Mouse (Mus musculus) urinary bladder, postnatal 14 days (tissue): ENCODE data around the gene Mis12.

Experiments
- DNase-seq: peaks from one replicate; pipeline ENCODE4 v3.0.0; 2021; ENCODE audit warnings: low spot score

Gene Mis12

DNA sequence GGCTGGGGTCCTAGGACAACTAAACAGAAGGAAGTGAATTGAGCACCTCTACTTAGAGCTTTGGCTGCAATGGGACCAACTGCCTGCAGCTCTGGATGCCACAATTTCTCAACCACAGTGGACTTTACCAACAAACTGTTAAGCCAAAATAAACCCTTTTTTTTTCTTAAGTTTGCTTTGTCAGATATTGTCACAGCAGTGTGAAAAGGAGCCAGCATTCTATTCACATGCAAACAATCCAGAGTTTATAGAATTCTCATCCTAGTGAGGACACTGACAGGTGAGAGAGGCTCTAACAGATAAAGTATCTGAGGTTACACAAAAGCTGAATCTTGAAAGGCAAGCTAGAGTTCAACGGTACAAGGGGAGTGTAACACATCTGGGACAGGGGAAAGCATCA, 2.4 kb upstream of the Mis12 start:
- no peak for DNase-seq

DNA sequence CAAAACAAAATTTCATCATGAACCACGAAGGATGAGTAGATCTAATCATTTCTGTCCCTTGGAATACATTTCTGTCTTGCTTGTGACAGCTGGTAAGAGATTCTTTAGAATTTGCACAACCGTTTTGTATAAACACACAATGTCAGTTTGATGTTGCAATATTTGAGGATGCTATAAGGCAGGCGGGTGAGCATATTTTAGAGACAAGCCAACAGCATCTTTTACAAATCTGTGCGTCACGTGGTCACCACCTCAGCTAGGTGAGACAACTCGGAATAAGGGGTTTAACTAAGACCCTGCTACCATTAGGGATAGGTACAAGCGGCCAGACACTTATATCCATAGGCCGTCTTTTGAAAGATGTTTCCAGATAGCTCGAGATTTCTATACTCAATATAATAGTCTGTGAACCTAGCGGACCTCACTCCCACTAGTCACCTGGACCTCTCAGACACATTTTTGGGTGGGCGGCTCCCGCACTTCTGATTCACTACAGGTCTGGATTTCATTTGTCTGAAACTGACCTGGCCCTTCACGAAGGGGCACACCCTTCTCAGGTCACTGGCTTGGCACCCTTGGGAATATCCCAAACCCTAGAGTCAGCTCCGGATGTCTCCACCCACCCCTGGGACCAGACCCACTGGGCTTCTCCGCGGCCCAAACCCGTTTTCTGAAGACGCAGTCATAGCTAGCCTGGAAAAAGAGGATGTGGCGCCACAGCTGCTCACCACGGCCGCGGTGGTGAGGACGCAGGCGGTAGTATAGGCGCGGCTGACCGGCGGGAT, 803 bp upstream of the Mis12 start:
- no peak for DNase-seq

DNA sequence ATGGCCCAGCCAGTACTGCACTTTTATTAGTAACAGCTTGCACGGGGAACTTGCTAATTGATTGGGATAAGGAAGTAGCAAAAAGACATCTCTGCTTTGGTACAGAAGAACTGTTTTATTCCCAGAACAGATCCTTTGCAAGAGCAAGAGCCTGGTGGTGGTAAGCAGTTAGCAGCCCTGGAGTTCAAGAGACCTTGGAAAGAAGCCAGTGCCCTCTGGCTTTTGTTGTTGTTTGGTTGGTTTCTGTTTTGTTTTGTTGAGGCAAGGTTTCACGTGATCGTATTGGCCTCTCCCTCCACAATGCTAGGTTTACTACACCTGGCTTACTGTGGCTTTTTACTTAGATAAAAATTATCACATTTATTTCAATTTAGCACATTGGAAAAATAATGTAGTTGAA, 8.9 kb downstream of the Mis12 start:
- no peak for DNase-seq

DNA sequence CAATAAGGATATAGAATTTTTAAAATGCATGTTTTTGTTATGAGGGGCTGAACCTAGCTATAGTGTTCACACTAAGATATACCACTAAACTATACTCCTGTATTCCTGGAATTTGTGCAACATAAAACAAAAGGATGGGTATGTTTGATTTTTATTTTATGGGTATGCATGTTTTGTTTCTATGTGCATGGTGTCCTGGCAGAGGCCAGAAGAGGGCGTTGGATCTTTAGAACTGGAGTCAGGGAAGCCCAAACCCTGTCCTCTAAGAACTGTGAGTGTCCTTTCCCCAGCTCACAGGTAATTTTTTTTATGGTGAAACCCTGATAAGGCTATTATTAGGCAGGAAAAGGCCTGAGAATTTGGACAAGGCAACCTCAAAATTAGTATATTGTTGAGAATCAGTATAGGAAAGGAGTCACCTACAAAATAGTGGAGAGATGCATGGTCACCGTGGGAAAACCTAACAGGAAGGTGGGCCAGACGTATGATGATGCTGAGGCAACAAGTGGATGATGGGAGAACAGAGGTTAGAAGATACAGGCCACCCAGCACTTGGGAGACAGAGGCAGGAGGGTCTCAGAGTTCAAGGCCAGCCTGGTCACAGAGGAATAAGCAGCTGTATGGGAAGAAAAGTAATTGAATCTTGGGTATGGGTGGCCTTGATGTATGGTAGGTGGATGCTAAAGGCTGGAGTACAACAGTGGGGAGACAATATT, 10.2 kb downstream of the Mis12 start:
- DNase-seq: no peak

DNA sequence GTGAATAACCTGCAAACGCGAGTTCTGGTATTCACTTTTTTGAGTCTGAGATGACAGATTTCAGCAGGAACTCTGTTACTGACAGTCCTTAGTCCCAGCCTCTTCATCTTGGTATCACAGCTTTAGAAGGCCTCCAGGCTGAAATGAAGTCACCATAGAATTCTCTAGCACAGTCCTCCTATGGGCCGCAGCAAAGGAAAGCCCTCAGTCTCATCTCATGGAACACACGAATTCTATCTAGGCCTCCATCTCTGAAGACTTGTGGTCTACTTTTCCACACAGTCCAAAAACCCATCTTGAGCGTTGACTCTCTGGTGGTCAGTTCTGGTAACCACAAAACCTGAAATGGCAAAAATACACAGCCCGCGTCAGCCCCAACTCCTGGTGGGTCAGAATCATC, 12.7 kb downstream of the Mis12 start:
- DNase-seq: no peak

DNA sequence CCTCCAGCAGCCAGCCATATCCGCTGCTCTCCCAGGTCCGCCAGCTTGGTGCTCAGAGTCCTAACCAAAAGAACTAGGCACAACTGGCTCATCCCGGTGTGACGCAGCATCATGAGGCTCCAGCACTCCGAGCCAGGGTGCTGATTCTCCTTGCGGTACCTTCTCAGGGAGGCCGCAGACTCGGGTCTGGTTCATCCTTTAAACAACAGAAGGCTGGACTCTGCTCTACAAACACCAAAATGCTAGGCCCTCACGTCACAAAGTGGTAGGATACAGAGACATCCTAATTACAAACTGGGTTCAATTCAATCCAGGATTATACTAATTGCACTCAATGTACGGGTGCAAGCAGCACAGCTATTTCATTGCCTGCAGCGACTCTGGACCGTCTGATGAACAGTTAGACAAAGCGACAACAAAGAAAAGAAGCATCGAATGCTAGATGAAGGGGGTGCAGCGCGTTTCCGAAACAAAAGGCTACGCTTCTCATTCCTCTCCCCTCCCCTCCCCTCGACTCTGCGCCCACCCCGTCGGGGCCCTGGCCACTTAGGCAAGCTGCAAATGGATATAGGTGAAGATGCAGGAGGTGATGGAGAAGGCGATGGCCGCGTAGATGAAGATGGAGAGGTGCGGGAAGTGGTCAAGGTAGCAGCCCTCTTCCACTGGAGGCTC, 13.2 kb downstream of the Mis12 start:
- DNase-seq: no peak

DNA sequence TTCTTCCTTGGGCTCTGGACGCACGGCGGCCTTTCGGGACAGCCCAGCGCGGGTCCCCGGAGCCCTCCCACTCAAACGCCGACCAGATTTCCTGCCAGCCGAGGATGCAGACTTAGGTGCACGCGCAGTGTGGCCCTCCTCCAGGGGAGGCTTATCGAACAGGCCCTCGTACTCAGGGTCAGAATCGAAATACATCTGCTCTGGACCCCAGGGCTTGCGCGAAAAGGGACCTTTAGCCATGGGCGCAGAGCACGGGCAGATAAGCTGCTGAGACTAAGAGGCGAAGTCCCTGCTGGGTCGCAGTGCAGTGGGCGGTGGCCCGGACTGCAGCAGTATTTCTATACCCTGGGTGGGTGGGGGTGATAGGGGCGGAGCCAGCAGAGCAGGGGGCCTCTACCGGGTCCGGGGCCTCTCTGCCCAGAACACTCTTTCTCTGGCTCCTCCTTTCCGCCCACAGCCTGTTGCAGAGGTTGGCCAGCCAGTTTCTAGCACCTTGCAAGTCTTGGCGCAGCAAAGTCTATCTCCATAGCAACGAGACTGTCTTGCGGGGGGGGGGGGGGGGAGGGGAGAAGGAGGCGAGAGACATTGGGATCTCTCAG, 13.9 kb downstream of the Mis12 start, which contains the start of gene 6330403K07Rik:
TSS of gene 6330403K07Rik (minus strand) at position 351 of the 599 bp plus-strand sequence.
- DNase-seq: peak; percentile 13

DNA sequence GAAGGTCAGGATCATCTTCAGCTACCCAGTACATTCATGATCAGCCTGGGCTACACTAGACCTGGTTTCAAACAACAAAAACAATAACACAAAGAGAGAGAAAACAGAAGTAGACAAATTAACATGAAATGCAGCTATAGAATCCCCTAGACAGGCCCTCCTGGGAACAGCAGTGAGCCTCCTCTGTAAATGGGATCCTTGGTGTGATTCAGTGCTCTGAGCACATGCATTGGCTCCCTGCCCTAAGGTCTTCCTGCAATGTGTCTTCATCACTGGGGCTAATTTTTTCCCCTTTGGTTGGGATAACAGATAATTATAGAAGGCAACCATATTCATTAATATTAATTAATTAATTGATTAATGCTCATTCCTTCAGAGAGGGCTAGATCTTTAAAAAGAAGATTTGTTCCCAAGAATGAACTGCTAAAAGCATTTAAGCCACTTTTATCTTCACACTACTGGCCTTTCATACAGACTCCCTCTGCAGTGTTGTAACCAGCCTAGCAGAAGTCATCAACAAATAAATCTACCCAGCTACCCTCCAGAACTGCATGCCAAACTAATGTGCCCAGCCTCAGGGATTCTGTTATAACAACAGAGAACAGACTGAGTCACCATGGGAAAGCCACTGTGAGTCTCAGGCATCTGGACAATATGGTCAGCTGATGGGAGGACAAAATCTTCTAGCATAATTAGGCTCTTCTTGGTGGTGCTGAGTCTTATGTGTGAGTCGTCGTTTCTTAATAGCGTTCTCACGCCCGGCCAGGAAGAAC, 20.3 kb downstream of the Mis12 start:
- no peak for DNase-seq

DNA sequence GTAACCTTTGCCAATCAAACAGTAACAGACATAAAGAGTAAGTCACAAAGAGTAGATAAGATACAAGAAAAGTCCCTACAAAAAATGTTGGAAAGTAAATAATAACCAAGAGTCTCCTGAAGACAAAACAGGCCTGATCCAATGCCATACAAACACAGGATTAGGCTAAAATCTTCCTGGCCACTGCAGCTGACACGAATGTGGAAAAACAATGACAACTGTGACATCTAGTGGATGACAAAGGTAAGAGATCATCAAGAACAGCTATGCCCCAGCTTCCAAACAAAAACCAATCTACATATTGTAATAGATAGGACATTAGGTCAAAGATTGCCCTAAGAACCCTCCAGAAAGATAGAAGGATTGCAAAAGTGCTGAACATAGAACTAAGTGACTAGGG, 33.1 kb downstream of the Mis12 start:
- DNase-seq: no peak

DNA sequence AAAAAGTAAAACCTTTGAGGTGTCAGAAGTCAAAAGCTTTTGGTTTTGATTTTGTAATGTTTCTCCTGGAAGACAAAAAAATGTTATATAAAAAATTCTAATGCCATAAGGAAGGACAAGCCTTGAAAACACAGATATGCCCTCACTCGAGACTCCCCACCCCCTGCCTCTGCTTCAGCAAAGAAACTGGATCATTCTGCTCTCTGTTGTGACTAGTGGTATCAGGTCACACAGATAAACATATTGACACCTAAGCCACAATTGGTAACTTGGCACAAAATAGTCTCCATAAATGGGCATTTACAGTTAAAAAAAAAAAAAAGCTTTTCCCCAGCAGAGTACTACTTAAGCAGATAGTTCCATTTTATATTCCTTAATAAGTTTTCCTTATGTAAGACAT, 56.9 kb downstream of the Mis12 start:
- DNase-seq: no peak
